Mouse (Mus musculus) urinary bladder, postnatal 0 days (tissue): ENCODE results near the gene Lhx5. TPM values are rescaled to one million over a fixed set of nuclear protein-coding genes. Genes with fewer than 3 reads are reported as not detected.

ENCODE experiments used
- polyA plus RNA-seq: library from polyadenylated mRNA; unstranded; fragments of >200 nt; fragmentation: Nextera tagmentation; extraction: Ambion mirVana; gene quantifications from 2 replicates; pipeline ENCODE4 v1.2.1, GENCODE M21; 2015

Lhx5 gene
- polyA plus RNA-seq = not detected in 2 replicates

GRCm38 (mm10) chr5:120431649-120432485 is at the start of gene Lhx5:
Lhx5 (plus strand) TSS chr5:120431699.

GRCm38 (mm10) chr5:120472770-120473169 is 41.3 kb downstream of the Lhx5 start, which contains the start of gene Sdsl:
Sdsl (minus strand) TSS chr5:120472810.

DNA sequence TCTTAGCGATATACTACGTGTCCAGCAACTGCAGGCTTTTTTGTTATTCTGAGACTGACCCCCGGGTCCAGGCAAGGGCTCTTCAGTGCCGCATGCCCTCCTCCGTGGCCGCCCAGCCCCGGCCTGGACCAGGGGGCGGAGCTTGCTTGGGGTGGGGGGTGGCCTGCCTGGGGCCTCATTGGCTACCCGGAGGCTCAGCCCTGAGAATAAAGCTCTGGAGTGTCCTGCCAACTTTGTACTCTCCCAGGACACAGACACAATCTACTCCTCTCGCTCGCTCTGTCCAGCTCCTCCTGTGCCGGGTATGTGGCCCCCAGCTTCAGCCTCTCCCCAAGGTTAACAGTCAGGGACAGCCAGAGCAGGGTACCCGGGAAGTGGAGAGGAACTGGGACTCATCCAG is 44.8 kb downstream of the Lhx5 start, which contains the start of gene Sds:
Gene Sds (plus strand): TSS at position 231 of the 400 bp plus-strand sequence.

Other genes starting within 250 kb of the Lhx5 start
- 4.7 and 7.2 TPM in 2 replicates for gene Sdsl, start 41.1 kb downstream of the Lhx5 start, polyA plus RNA-seq
- not detected in 2 replicates for gene Sds, start 44.8 kb downstream of the Lhx5 start, polyA plus RNA-seq
- 51.6 and 53.6 TPM in 2 replicates for gene Plbd2, start 71.9 kb downstream of the Lhx5 start, polyA plus RNA-seq
- 9.4 and 11.8 TPM in 2 replicates for gene Slc8b1, start 79.5 kb downstream of the Lhx5 start, polyA plus RNA-seq
- 13.3 and 15.5 TPM in 2 replicates for gene Tpcn1, start 157.0 kb downstream of the Lhx5 start, polyA plus RNA-seq
- gene Iqcd, start 157.3 kb downstream of the Lhx5 start, polyA plus RNA-seq = 0.37 and 0.40 TPM in 2 replicates
- 6.8 and 9.0 TPM in 2 replicates for gene Rita1, start 180.9 kb downstream of the Lhx5 start, polyA plus RNA-seq
- gene Ddx54, start 181.0 kb downstream of the Lhx5 start, polyA plus RNA-seq = 24.8 and 25.5 TPM in 2 replicates
- gene Cfap73, start 202.5 kb downstream of the Lhx5 start, polyA plus RNA-seq = not detected in 2 replicates
- not detected in 2 replicates for gene Rasal1, start 217.1 kb downstream of the Lhx5 start, polyA plus RNA-seq